Mouse (Mus musculus): ENCODE results near the gene Krt18. TPM values are rescaled to one million over a fixed set of nuclear protein-coding genes. Genes with fewer than 3 reads are reported as not detected.
"Not testable (repeated sequence)": the region's sequence is repeated elsewhere in the genome, so short reads cannot be mapped to it uniquely, and the experiment has no call there.

Krt18 gene
- total RNA-seq, 2 experiments from 2014 or later: 0.18 to 0.29 TPM

DNA sequence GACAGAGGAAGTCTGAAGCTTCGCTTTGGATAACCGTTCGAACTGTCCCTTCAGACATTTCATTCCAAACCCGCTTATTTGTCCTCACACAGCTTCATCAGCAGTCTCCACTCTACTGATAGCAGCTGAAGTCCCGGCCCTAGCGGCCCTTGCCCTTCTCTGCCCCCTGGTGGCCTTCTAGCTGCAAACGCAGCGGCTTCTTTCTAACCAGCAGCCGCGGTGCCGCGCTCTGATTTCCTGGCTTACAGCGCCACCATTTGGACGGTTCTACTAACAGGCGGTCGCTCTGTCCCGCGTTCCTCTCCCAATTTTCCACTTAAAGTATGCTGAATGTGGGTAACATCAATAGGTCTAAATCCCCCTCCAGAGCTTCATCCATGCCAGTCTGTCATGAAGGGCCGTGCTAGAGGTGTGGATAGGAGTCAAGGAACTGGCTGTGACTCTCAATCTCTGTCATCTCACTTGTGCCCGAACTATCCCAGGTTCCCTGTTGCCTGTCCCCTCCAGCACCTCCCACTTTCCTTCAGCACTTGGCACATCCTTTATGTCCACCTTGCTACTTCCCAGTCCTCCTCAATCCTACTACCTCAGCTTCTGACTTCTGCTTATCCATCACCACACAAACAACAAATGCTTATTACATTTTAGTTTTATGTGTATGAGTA, 37.8 kb downstream of the Krt18 start:
- peak; percentile 81 for DNase-seq

DNA sequence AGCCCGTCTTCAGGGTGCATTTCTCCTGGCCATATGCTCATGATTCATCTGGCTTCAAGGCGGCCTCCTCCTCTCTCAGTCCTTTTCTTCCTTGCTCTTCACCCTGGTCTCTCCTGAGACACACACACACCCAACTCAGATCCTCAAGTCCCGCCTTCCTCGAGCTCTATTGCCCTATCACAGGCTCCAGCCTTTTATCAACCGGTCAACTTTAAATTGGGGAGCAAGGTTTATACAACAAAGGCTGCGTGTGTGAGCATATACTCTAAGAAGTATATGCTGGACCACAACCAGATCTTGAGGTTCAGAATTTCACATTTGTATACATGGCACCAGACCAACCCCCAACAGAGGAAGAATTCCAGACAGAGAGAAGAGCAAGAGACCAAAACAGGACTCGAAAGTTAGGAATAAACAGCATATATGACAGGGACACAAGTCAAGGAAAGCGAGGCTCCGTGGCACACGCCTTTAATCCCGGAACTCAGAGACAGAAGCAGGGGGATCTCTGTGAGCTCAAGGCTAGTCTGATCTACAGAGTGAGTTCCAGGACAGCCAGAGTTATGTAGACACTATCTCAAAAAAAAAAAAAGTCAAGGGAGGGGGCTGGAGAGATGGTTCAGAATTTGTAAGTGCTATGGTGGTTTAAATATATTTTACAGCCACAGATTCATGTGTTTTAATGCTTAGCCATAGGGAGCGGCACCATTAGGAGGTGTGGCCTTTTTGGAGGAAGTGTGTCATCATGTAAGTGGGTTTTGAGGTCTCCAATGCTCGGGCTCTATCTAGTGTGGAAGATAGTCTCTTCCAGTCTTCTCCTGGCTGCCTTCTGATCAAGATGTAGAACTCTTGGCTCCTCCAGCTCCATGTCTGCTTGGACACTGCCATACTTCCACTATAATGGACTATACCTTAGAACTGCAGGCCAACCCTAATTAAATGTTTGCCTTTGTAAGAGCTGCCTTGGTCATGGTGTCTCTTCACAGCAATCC, 42.8 kb downstream of the Krt18 start:
- no peak for DNase-seq

- DNase-seq: no peak
Observed at GRCm38 (mm10) chr15:102072963-102073558, 45.1 kb downstream of the Krt18 start.

DNA sequence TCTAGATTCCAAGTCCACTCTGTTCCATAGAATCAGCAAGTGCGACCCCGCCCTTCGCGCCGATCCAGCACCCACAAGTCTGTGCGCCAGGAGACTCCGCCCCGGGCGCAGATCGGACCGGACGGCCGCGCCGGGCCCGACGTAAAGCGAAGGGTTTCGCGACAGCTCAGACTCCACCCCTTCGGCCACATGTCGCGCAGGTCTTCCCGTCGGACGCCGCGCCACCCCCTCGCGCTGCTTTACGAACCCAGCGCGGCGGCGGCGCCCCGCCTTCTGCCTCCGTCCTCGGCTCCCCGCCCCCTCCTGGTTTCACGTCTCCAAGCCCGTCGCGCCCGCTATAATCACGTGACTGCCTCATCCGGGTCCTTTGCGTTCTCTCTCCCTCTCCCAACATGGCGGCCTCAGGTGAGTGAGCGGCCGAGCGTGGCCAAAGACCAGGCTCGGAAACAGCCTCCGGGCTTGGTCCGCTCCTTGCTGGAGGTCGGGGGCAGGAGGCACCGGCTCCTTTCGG, 45.6 kb downstream of the Krt18 start, which contains the start of gene Eif4b:
Gene Eif4b, plus strand, starts transcription at position 215 of the 511 bp plus-strand sequence.
- peak; percentile 99 for DNase-seq

DNA sequence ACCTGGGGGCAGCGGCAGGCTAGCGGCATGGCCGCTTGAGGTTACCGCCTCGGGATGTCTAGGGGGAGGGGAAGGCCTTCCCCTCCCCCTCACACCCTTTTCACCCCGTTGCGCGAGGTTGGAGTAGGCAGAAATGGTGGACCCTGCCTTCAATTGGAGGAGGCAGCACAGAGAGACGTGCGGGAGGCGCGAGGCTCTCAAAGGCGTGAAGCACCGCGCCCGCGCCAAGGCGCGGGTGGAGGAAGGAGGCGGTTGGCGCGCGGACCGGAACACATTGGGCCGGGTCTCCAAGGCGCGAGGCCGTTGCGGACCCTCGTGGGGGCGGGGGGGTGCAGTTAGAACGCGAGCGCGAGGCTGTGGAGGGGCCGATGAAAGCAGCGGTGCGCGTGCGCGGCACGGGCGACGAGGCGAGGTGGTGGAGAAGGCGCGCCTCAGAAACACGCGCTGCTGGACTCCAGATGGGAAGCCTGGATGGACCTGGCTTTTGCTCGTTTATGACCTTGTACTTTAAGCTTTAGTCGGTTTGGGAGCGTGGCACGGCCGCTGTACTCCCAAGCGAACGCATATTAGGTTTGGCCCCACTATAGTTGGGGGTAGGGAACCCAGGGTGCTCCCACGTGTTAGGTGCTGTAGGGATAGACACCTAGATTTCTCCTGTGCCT, 46.2 kb downstream of the Krt18 start:
- peak; percentile 69 for DNase-seq

GRCm38 (mm10) chr15:102074876-102075585, 47.1 kb downstream of the Krt18 start:
- DNase-seq: no peak

DNA sequence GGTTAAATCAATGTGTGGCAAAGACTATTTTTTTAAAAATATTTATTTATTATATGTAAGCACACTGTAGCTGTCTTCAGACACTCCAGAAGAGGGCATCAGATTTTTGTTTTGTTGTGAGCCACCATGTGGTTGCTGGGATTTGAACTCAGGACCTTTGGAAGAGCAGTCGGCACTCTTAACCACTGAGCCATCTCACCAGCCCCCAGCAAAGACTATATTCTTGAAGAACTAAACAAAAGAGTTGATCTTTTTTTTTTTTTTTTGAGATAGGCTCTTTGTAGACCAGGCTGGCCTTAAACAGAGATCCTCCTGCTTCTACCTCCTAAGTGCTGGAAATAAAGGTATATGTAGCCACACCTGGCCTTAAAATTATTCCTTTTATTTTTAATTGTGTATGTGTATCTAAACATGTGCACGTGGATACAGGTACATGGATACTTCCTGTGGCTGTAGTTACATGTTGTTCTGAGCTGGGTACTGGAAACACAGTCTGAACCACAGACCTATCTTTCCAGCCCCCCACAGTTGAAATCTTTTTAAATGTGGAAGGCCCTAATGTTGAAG, 49.2 kb downstream of the Krt18 start:
- DNase-seq: no peak

- no peak for DNase-seq
Observed at GRCm38 (mm10) chr15:102079221-102079620, 51.2 kb downstream of the Krt18 start.

DNA sequence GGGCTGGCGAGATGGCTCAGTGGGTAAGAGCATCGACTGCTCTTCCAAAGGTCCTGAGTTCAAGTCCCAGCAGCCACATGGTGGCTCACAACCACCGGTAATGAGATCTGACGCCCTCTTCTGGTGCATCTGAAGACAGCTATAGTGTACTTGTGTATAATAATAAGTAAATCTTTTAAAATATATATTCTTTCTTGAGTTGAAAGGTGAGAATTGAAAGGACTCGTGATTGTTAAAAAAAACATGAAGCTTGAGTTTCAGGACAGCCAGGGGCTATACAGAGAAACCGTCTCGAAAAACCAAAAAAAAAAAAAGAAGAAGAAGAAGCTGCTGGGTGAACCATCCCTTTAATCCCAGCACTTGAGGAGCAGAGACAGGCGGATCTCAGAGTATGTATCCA, 51.9 kb downstream of the Krt18 start:
- not testable (repeated sequence) for DNase-seq

- DNase-seq: no peak
Observed at GRCm38 (mm10) chr15:102080429-102080828, 52.4 kb downstream of the Krt18 start.

Other genes starting within 250 kb of the Krt18 start
- gene Krt72, start 241.7 kb upstream of the Krt18 start, total RNA-seq (2021): not detected
- not detected for gene Krt73, start 225.8 kb upstream of the Krt18 start, total RNA-seq (2021)
- not detected for gene Krt2, start 210.0 kb upstream of the Krt18 start, total RNA-seq (2021)
- gene Krt1, start 177.4 kb upstream of the Krt18 start, total RNA-seq (2021): not detected
- not detected for gene Krt77, start 158.5 kb upstream of the Krt18 start, total RNA-seq (2021)
- gene Krt76, start 135.3 kb upstream of the Krt18 start, total RNA-seq (2021): not detected
- gene Krt4, start 103.4 kb upstream of the Krt18 start, total RNA-seq (2021): not detected
- gene Krt79, start 87.9 kb upstream of the Krt18 start, total RNA-seq (2021): under 1 TPM in 1 of 2 experiments, not detected in 1; 0.13 TPM
- not detected for gene Krt78, start 73.9 kb upstream of the Krt18 start, total RNA-seq (2021)
- under 1 TPM; 0.13 to 0.19 TPM for gene Krt8, start 23.7 kb upstream of the Krt18 start, total RNA-seq (2021)
- gene Eif4b, start 45.6 kb downstream of the Krt18 start, total RNA-seq (2021): 100 to 1,000 TPM; 141 to 145 TPM
- gene Tns2, start 72.2 kb downstream of the Krt18 start, total RNA-seq (2021): 10 to 100 TPM; 22.3 to 32.0 TPM
- 1 to 10 TPM; 7.1 to 7.9 TPM for gene Spryd3, start 108.1 kb downstream of the Krt18 start, total RNA-seq (2021)
- 10 to 100 TPM; 46.4 to 68.2 TPM for gene Igfbp6, start 116.2 kb downstream of the Krt18 start, total RNA-seq (2021)
- gene Soat2, start 122.3 kb downstream of the Krt18 start, total RNA-seq (2021): under 1 TPM in 1 of 2 experiments, not detected in 1; 0.16 TPM
- gene Zfp740, start 175.1 kb downstream of the Krt18 start, total RNA-seq (2021): 10 to 100 TPM; 25.5 to 25.6 TPM
- 10 to 100 TPM; 10.4 to 16.7 TPM for gene Csad, start 176.5 kb downstream of the Krt18 start, total RNA-seq (2021)
- 1 to 10 TPM in 1 of 2 experiments, under 1 TPM in 1; 0.41 to 1.2 TPM for gene Itgb7, start 203.8 kb downstream of the Krt18 start, total RNA-seq (2021)
- gene Rarg, start 229.3 kb downstream of the Krt18 start, total RNA-seq (2021): 1 to 10 TPM; 9.3 to 9.8 TPM
- not detected for gene Gm9918, start 242.4 kb downstream of the Krt18 start, total RNA-seq (2021)